In genomic region chr1:161037026-161037425, GRCm38 (mm10) we compare ENCODE assay signal across 8 mouse cellular contexts. TPM values are rescaled to one million over a fixed set of nuclear protein-coding genes. Genes with fewer than 3 reads are reported as not detected.
DNase-seq lines count a peak whose midpoint lies in the region; ATAC-seq and TF ChIP-seq lines count a peak whose summit lies in the region.

No protein-coding gene starts in this region.

- no peaks in the 10 kb centered on the region for H3K9me3 ChIP-seq in erythroblast, embryonic 14.5 days (ENCODE audit: control insufficient read depth, low read length)
- H3K9me3 ChIP-seq in ES-Bruce4 (replicated peaks; ENCODE audit: control insufficient read depth, insufficient read depth, low read length, poor library complexity, severe bottlenecking): peaks cover 2% of the 10 kb centered on the region; the same call in 1 of the 2 replicates
- H3K9me3 ChIP-seq in forebrain, postnatal 0 days (ENCODE audit: low read length): no peaks in the 10 kb centered on the region
- H3K9me3 ChIP-seq in liver, embryonic 16.5 days (replicated peaks; ENCODE audit: control insufficient read depth, low read length): no peaks in the 10 kb centered on the region

- ATAC-seq in erythroblast, adult 5-6 weeks (replicated peaks; ENCODE audit: low FRiP score, poor library complexity, severe bottlenecking): no peak
- no peak for ATAC-seq in forebrain, postnatal 0 days
- ATAC-seq in liver, embryonic 16.5 days (ENCODE audit: low read depth): no peak

- DNase-seq in forebrain, postnatal 0 days: no peak
- no peak for DNase-seq in ovary, postnatal 14 days (ENCODE audit: low spot score)
- no peak for DNase-seq in adrenal gland, adult 2 months
- DNase-seq in left cerebral cortex, adult 18-20 months (ENCODE audit: low spot score in 2 of 2): no peak

- peak overlapping the region; percentile 88 for H3K9ac ChIP-seq in ES-Bruce4 (ENCODE audit: low read depth, poor library complexity, severe bottlenecking)
- peak overlapping the region; percentile 77 for H3K9ac ChIP-seq in forebrain, postnatal 0 days
- H3K9ac ChIP-seq in liver, embryonic 16.5 days (ENCODE audit: low read depth, low read length): peak overlapping the region; percentile 84

- 0% methylated on average over 1 of the region's 1 CpGs for WGBS in forebrain, postnatal 0 days
- WGBS in liver, embryonic 16.5 days (ENCODE audit: insufficient replicate concordance): 2% methylated on average over 1 of the region's 1 CpGs

- H3K27ac ChIP-seq in ES-Bruce4 (ENCODE audit: insufficient read depth, low read length): peak overlapping the region; percentile 96
- H3K27ac ChIP-seq in forebrain, postnatal 0 days (ENCODE audit: low read depth, low read length): no peak overlapping the region
- peak overlapping the region; percentile 99 for H3K27ac ChIP-seq in liver, embryonic 16.5 days (ENCODE audit: low read length)

- peak overlapping the region; percentile 84 for H3K4me2 ChIP-seq in forebrain, postnatal 0 days (ENCODE audit: low read depth)
- H3K4me2 ChIP-seq in liver, embryonic 16.5 days (ENCODE audit: low read depth, low read length): peak overlapping the region; percentile 87

- peaks cover 66% of the 10 kb centered on the region for H3K4me1 ChIP-seq in erythroblast, embryonic 14.5 days (ENCODE audit: control insufficient read depth)
- H3K4me1 ChIP-seq in ES-Bruce4 (ENCODE audit: control insufficient read depth, insufficient read depth, low read length): no peaks in the 10 kb centered on the region
- peaks cover 11% of the 10 kb centered on the region; the same call in 1 of the 2 replicates for H3K4me1 ChIP-seq in forebrain, postnatal 0 days (ENCODE audit: insufficient read depth)
- H3K4me1 ChIP-seq in liver, embryonic 16.5 days (ENCODE audit: control insufficient read depth, low read depth, low read length): peaks cover 19% of the 10 kb centered on the region

- peak overlapping the region; percentile 97 for H3K4me3 ChIP-seq in erythroblast, embryonic 14.5 days (replicated peaks)
- H3K4me3 ChIP-seq in ES-Bruce4 (ENCODE audit: low read depth, low read length): peak overlapping the region; percentile 89
- H3K4me3 ChIP-seq in forebrain, postnatal 0 days (ENCODE audit: low read depth, low read length): peak overlapping the region; percentile 88
- H3K4me3 ChIP-seq in liver, embryonic 16.5 days (ENCODE audit: low read depth, low read length): peak overlapping the region; percentile 84

- H3K36me3 ChIP-seq in erythroblast, embryonic 14.5 days (ENCODE audit: control insufficient read depth): peaks cover 74% of the 10 kb centered on the region
- H3K36me3 ChIP-seq in ES-Bruce4 (ENCODE audit: control insufficient read depth, insufficient read depth, low read length, poor library complexity, severe bottlenecking): peaks cover 50% of the 10 kb centered on the region
- peaks cover 37% of the 10 kb centered on the region for H3K36me3 ChIP-seq in forebrain, postnatal 0 days (ENCODE audit: insufficient read depth)
- peaks cover 34% of the 10 kb centered on the region for H3K36me3 ChIP-seq in liver, embryonic 16.5 days (ENCODE audit: control insufficient read depth, insufficient read depth)

- TF ChIP-seq EP300 in ES-Bruce4 (IDR thresholded peaks at IDR 0.05; ENCODE audit: insufficient read depth, low read depth, low read length): no peak

- TF ChIP-seq CTCF in ES-Bruce4 (IDR thresholded peaks at IDR 0.05; ENCODE audit: low read depth, low read length): no peak
- TF ChIP-seq CTCF in forebrain, postnatal 0 days (IDR thresholded peaks at IDR 0.05; ENCODE audit: low read depth): no peak

- no peaks in the 10 kb centered on the region for H3K27me3 ChIP-seq in erythroblast, embryonic 14.5 days (ENCODE audit: control insufficient read depth)
- no peaks in the 10 kb centered on the region for H3K27me3 ChIP-seq in ES-Bruce4 (ENCODE audit: control insufficient read depth, insufficient read depth, low read length, poor library complexity, severe bottlenecking)
- no peaks in the 10 kb centered on the region for H3K27me3 ChIP-seq in forebrain, postnatal 0 days (ENCODE audit: insufficient read depth, low read length)
- H3K27me3 ChIP-seq in liver, embryonic 16.5 days (ENCODE audit: control insufficient read depth, insufficient read depth, low read depth, low read length): no peaks in the 10 kb centered on the region

- TF ChIP-seq POLR2A in ES-Bruce4 (IDR thresholded peaks at IDR 0.05; ENCODE audit: insufficient read depth, low read length): no peak

RNA-seq across cellular contexts. Expression of gene Zbtb37, which starts 2.4 kb away (rescaled TPM):
- polyA plus RNA-seq in erythroblast, embryonic 14.5 days (2012): 0.01 TPM in 1 of 2 replicates, not detected in the other
- total RNA-seq in erythroblast, adult 5-6 weeks (2015; ENCODE audit: low replicate concordance): 1.3 and 2.9 TPM in 2 replicates
- 1.7 and 2.6 TPM in 2 replicates for total RNA-seq in erythroblast, adult 5-6 weeks (2017; ENCODE audit: low replicate concordance)
- polyA plus RNA-seq in ES-Bruce4 (2011; ENCODE audit: insufficient read depth, insufficient read length, low read depth, missing spikeins): 13.8 and 15.5 TPM in 2 replicates
- 19.7 and 30.2 TPM in 2 replicates for total RNA-seq in forebrain, postnatal 0 days (2014; rRNA removed)
- polyA plus RNA-seq in forebrain, postnatal 0 days (2015; fragmentation: Nextera tagmentation; extraction: Ambion mirVana): 3.7 and 7.9 TPM in 2 replicates
- 1.8 and 1.9 TPM in 2 replicates for polyA plus RNA-seq in liver, embryonic 16.5 days (2015; fragmentation: Nextera tagmentation; extraction: Ambion mirVana)
- total RNA-seq in adrenal gland, adult 2 months (2021): 10 to 100 TPM; 13.1 to 16.0 TPM
- 0.45 and 0.57 TPM in 2 replicates for polyA plus RNA-seq in adrenal gland, adult 2 months (2012; rRNA removed)
- total RNA-seq in left cerebral cortex, adult 18-20 months (2021): 10 to 100 TPM; 15.0 to 21.3 TPM

RNA-seq across cellular contexts. Expression of gene Dars2, which starts 33.4 kb away (rescaled TPM):
- 0.21 and 0.47 TPM in 2 replicates for polyA plus RNA-seq in erythroblast, embryonic 14.5 days (2012)
- total RNA-seq in erythroblast, adult 5-6 weeks (2015; ENCODE audit: low replicate concordance): 6.7 and 13.6 TPM in 2 replicates
- total RNA-seq in erythroblast, adult 5-6 weeks (2017; ENCODE audit: low replicate concordance): 5.8 and 10.3 TPM in 2 replicates
- polyA plus RNA-seq in ES-Bruce4 (2011; ENCODE audit: insufficient read depth, insufficient read length, low read depth, missing spikeins): 45.4 and 46.1 TPM in 2 replicates
- 25.8 and 27.7 TPM in 2 replicates for total RNA-seq in forebrain, postnatal 0 days (2014; rRNA removed)
- polyA plus RNA-seq in forebrain, postnatal 0 days (2015; fragmentation: Nextera tagmentation; extraction: Ambion mirVana): 28.9 and 29.3 TPM in 2 replicates
- 25.6 and 26.5 TPM in 2 replicates for polyA plus RNA-seq in liver, embryonic 16.5 days (2015; fragmentation: Nextera tagmentation; extraction: Ambion mirVana)
- total RNA-seq in adrenal gland, adult 2 months (2021): 10 to 100 TPM; 26.5 to 27.4 TPM
- 6.9 and 11.5 TPM in 2 replicates for polyA plus RNA-seq in adrenal gland, adult 2 months (2012; rRNA removed)
- total RNA-seq in left cerebral cortex, adult 18-20 months (2021): 10 to 100 TPM; 20.0 to 20.4 TPM

RNA-seq across cellular contexts. Expression of gene Cenpl, which starts 33.5 kb away (rescaled TPM):
- polyA plus RNA-seq in erythroblast, embryonic 14.5 days (2012): 3.6 and 5.0 TPM in 2 replicates
- 13.3 and 32.4 TPM in 2 replicates for total RNA-seq in erythroblast, adult 5-6 weeks (2015; ENCODE audit: low replicate concordance)
- 8.8 and 12.1 TPM in 2 replicates for total RNA-seq in erythroblast, adult 5-6 weeks (2017; ENCODE audit: low replicate concordance)
- 16.2 and 16.4 TPM in 2 replicates for polyA plus RNA-seq in ES-Bruce4 (2011; ENCODE audit: insufficient read depth, insufficient read length, low read depth, missing spikeins)
- 1.7 and 2.6 TPM in 2 replicates for total RNA-seq in forebrain, postnatal 0 days (2014; rRNA removed)
- polyA plus RNA-seq in forebrain, postnatal 0 days (2015; fragmentation: Nextera tagmentation; extraction: Ambion mirVana): 5.1 and 6.5 TPM in 2 replicates
- polyA plus RNA-seq in liver, embryonic 16.5 days (2015; fragmentation: Nextera tagmentation; extraction: Ambion mirVana): 37.1 and 38.6 TPM in 2 replicates
- 1 to 10 TPM; 1.8 to 2.5 TPM for total RNA-seq in adrenal gland, adult 2 months (2021)
- 0.19 and 0.35 TPM in 2 replicates for polyA plus RNA-seq in adrenal gland, adult 2 months (2012; rRNA removed)
- total RNA-seq in left cerebral cortex, adult 18-20 months (2021): 1 to 10 TPM; 1.6 to 2.1 TPM

RNA-seq across cellular contexts. Expression of gene Serpinc1, which starts 58.6 kb away (rescaled TPM):
- polyA plus RNA-seq in erythroblast, embryonic 14.5 days (2012): 1.0 and 2.2 TPM in 2 replicates
- total RNA-seq in erythroblast, adult 5-6 weeks (2015; ENCODE audit: low replicate concordance): 1.5 TPM in 1 of 2 replicates, not detected in the other
- 0.34 and 0.42 TPM in 2 replicates for total RNA-seq in erythroblast, adult 5-6 weeks (2017; ENCODE audit: low replicate concordance)
- 0.75 and 1.1 TPM in 2 replicates for polyA plus RNA-seq in ES-Bruce4 (2011; ENCODE audit: insufficient read depth, insufficient read length, low read depth, missing spikeins)
- total RNA-seq in forebrain, postnatal 0 days (2014; rRNA removed): 0.10 and 0.15 TPM in 2 replicates
- 1.2 and 2.3 TPM in 2 replicates for polyA plus RNA-seq in forebrain, postnatal 0 days (2015; fragmentation: Nextera tagmentation; extraction: Ambion mirVana)
- polyA plus RNA-seq in liver, embryonic 16.5 days (2015; fragmentation: Nextera tagmentation; extraction: Ambion mirVana): 1,260 and 1,401 TPM in 2 replicates
- total RNA-seq in adrenal gland, adult 2 months (2021): 1 to 10 TPM in 1 of 2 experiments, under 1 TPM in 1; 0.62 to 9.3 TPM
- polyA plus RNA-seq in adrenal gland, adult 2 months (2012; rRNA removed): 0.42 and 5.0 TPM in 2 replicates
- under 1 TPM; 0.19 to 0.21 TPM for total RNA-seq in left cerebral cortex, adult 18-20 months (2021)
